In genomic region chr7:28865481-28866300, GRCm38 (mm10) we compare ENCODE assay signal across 8 mouse cellular contexts. TPM values are rescaled to one million over a fixed set of nuclear protein-coding genes. Genes with fewer than 3 reads are reported as not detected.
A peak's percentile ranks its signal among the peaks of the same experiment; 100 is the strongest.
DNase-seq lines count a peak whose midpoint lies in the region; ATAC-seq lines count a peak whose summit lies in the region.

No protein-coding gene starts in this region.

- no peaks in the 10 kb centered on the region for H3K4me1 ChIP-seq in forebrain, embryonic 14.5 days (ENCODE audit: control insufficient read depth, insufficient read depth, low read length)
- peaks cover 33% of the 10 kb centered on the region for H3K4me1 ChIP-seq in liver, embryonic 15.5 days (replicated peaks)

- H3K4me2 ChIP-seq in forebrain, embryonic 14.5 days (ENCODE audit: low read length) = peak overlapping the region; percentile 35
- H3K4me2 ChIP-seq in liver, embryonic 15.5 days = peak overlapping the region; percentile 69

- peak overlapping the region; percentile 11 for H3K4me3 ChIP-seq in forebrain, embryonic 14.5 days (ENCODE audit: low read depth, low read length)
- peak overlapping the region; percentile 36 for H3K4me3 ChIP-seq in liver, embryonic 15.5 days (replicated peaks)

- intact Hi-C loops in heart, postnatal 10 days (cut with DNase I) = loop anchor here (2.0 kb wide), 2 partner anchors 39 to 85 kb away; no protein-coding TSS in a partner anchor

- no peak overlapping the region; the same call in 1 of the 2 replicates for H3K27ac ChIP-seq in forebrain, embryonic 14.5 days (ENCODE audit: low read depth, low read length)
- H3K27ac ChIP-seq in liver, embryonic 15.5 days (replicated peaks) = peak overlapping the region; percentile 51

- H3K27me3 ChIP-seq in forebrain, embryonic 14.5 days (replicated peaks; ENCODE audit: control insufficient read depth, insufficient read depth, low read length) = no peaks in the 10 kb centered on the region
- H3K27me3 ChIP-seq in liver, embryonic 15.5 days = no peaks in the 10 kb centered on the region

- H3K9ac ChIP-seq in forebrain, embryonic 14.5 days (ENCODE audit: low read length) = peak overlapping the region; percentile 45
- H3K9ac ChIP-seq in liver, embryonic 15.5 days = peak overlapping the region; percentile 43

- no peaks in the 10 kb centered on the region for H3K36me3 ChIP-seq in forebrain, embryonic 14.5 days (ENCODE audit: control insufficient read depth, insufficient read depth, low read length)
- no peaks in the 10 kb centered on the region for H3K36me3 ChIP-seq in liver, embryonic 15.5 days (replicated peaks)

- 48% methylated on average over 33 of the region's 33 CpGs for WGBS in forebrain, embryonic 14.5 days
- WGBS in liver, embryonic 15.5 days (ENCODE audit: insufficient replicate concordance) = 30% methylated on average over 33 of the region's 33 CpGs

- ATAC-seq in forebrain, embryonic 14.5 days = peak; percentile 75
- peak; percentile 56 for ATAC-seq in liver, embryonic 15.5 days (ENCODE audit: insufficient read depth)

- H3K9me3 ChIP-seq in forebrain, embryonic 14.5 days (replicated peaks; ENCODE audit: control insufficient read depth, low read length) = no peaks in the 10 kb centered on the region
- H3K9me3 ChIP-seq in liver, embryonic 15.5 days (replicated peaks) = no peaks in the 10 kb centered on the region

- DNase-seq in 416B (ENCODE audit: low read depth) = peak; percentile 96
- peak; percentile 92 for DNase-seq in adrenal gland, postnatal 14 days
- DNase-seq in forebrain, embryonic 14.5 days (ENCODE audit: low spot score) = peak; percentile 59
- peak; percentile 87 to 88 for DNase-seq in heart, postnatal 10 days
- peak; percentile 85 to 92 for DNase-seq in kidney, postnatal 4 days
- DNase-seq in neural tube, embryonic 10.5 days (ENCODE audit: extremely low spot score, low spot score) = peak; percentile 74
- DNase-seq in telencephalon, adult 2 months (ENCODE audit: low read depth, low spot score) = peak; percentile 62

RNA-seq across cellular contexts. Expression of gene Lgals7, which starts 2.0 kb away (rescaled TPM):
- total RNA-seq in adrenal gland, postnatal 14 days (2021) = 1.1 TPM in 1 of 2 replicates, not detected in the other
- polyA plus RNA-seq in forebrain, embryonic 14.5 days (2014; fragmentation: Nextera tagmentation; extraction: Ambion mirVana) = 2.4 and 4.2 TPM in 2 replicates
- 1 to 10 TPM; 2.2 to 2.8 TPM for total RNA-seq in heart, postnatal 10 days (2021)
- 0.24 TPM in 1 of 2 replicates, not detected in the other for polyA plus RNA-seq in liver, embryonic 15.5 days (2015; fragmentation: Nextera tagmentation; extraction: Ambion mirVana)

RNA-seq across cellular contexts. Expression of gene Capn12, which starts 15.5 kb away (rescaled TPM):
- 0.19 and 0.60 TPM in 2 replicates for total RNA-seq in adrenal gland, postnatal 14 days (2021)
- 0.11 and 0.38 TPM in 2 replicates for polyA plus RNA-seq in forebrain, embryonic 14.5 days (2014; fragmentation: Nextera tagmentation; extraction: Ambion mirVana)
- under 1 TPM; 0.26 to 0.47 TPM for total RNA-seq in heart, postnatal 10 days (2021)
- polyA plus RNA-seq in liver, embryonic 15.5 days (2015; fragmentation: Nextera tagmentation; extraction: Ambion mirVana) = 0.08 and 0.15 TPM in 2 replicates

RNA-seq across cellular contexts. Expression of gene Lgals4, which starts 32.0 kb away (rescaled TPM):
- 18.7 and 32.4 TPM in 2 replicates for total RNA-seq in adrenal gland, postnatal 14 days (2021)
- 1.7 and 2.0 TPM in 2 replicates for polyA plus RNA-seq in forebrain, embryonic 14.5 days (2014; fragmentation: Nextera tagmentation; extraction: Ambion mirVana)
- total RNA-seq in heart, postnatal 10 days (2021) = 10 to 100 TPM; 35.0 to 35.8 TPM
- 4.8 and 6.4 TPM in 2 replicates for polyA plus RNA-seq in liver, embryonic 15.5 days (2015; fragmentation: Nextera tagmentation; extraction: Ambion mirVana)

RNA-seq across cellular contexts. Expression of gene Ech1, which starts 40.7 kb away (rescaled TPM):
- 1,138 and 1,196 TPM in 2 replicates for total RNA-seq in adrenal gland, postnatal 14 days (2021)
- polyA plus RNA-seq in forebrain, embryonic 14.5 days (2014; fragmentation: Nextera tagmentation; extraction: Ambion mirVana) = 103 and 107 TPM in 2 replicates
- total RNA-seq in heart, postnatal 10 days (2021) = 1,000 to 10,000 TPM; 1,137 to 1,217 TPM
- 125 and 148 TPM in 2 replicates for polyA plus RNA-seq in liver, embryonic 15.5 days (2015; fragmentation: Nextera tagmentation; extraction: Ambion mirVana)

RNA-seq across cellular contexts. Expression of gene Hnrnpl, which starts 57.4 kb away (rescaled TPM):
- total RNA-seq in adrenal gland, postnatal 14 days (2021) = 423 and 480 TPM in 2 replicates
- polyA plus RNA-seq in forebrain, embryonic 14.5 days (2014; fragmentation: Nextera tagmentation; extraction: Ambion mirVana) = 190 and 198 TPM in 2 replicates
- total RNA-seq in heart, postnatal 10 days (2021) = 100 to 1,000 TPM; 423 to 428 TPM
- polyA plus RNA-seq in liver, embryonic 15.5 days (2015; fragmentation: Nextera tagmentation; extraction: Ambion mirVana) = 79.3 and 86.9 TPM in 2 replicates
